28 mouse cellular contexts compared by ENCODE assay signal in the genomic region with DNA sequence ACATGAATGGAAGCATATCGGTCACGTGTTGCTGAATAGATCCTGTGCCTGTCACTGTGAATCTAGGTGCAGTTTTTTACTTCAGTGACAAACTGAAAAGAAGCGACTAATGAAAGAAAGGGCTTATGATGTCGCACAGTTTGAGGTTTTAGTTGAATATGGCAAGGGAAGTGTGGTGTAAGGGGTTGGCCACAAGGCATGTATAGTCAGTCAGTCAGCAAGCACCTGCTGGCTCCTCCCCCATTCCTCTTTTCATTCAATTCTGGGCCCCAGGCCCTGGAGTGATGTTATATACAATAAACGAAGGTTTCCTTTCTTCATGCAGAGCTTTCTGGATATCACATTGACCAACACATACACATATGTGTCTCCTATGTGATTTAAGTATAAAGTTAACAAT.
DNase-seq lines count a peak whose midpoint lies in the region; ATAC-seq lines count a peak whose summit lies in the region.
"Had no signal": no experiment of that assay in that cellular context is flagged by ENCODE, and none has a peak within 500 bp of the region (broad histone marks: within the 10 kb centered on the region; RNA-seq: fewer than 3 reads in every experiment).

No protein-coding gene starts in this region.

- DNase-seq in midbrain, embryonic 11.5 days (ENCODE audit: low spot score, missing footprints), result peak; percentile 51
- no peak for DNase-seq in heart, embryonic 10.5 days (ENCODE audit: low spot score)
- DNase-seq: adrenal gland, adult 8-10 months; adrenal gland, postnatal 14 days; adrenal gland, postnatal 36 days; cerebellum, adult 11 months; cerebellum, adult 18-20 months; cerebellum, adult 8-10 months; cerebellum, adult 9-11 months; cerebellum, postnatal 14 days; cerebellum, postnatal 36 days; embryo, embryonic 11 days had no signal

- H3K9me3 ChIP-seq in midbrain, embryonic 11.5 days (ENCODE audit: control insufficient read depth, low read length), result no peaks in the 10 kb centered on the region
- H3K9me3 ChIP-seq in midbrain, embryonic 15.5 days, result no peaks in the 10 kb centered on the region
- H3K9me3 ChIP-seq in intestine, embryonic 15.5 days, result no peaks in the 10 kb centered on the region
- H3K9me3 ChIP-seq in heart, embryonic 10.5 days, result no peaks in the 10 kb centered on the region
- H3K9me3 ChIP-seq: embryonic facial prominence, embryonic 13.5 days; embryonic facial prominence, embryonic 15.5 days; forebrain, embryonic 10.5 days; forebrain, embryonic 12.5 days; G1E had no signal

- H3K4me3 ChIP-seq in midbrain, embryonic 11.5 days (ENCODE audit: low read depth, low read length), result no peak overlapping the region
- H3K4me3 ChIP-seq in midbrain, embryonic 15.5 days, result no peak overlapping the region
- no peak overlapping the region for H3K4me3 ChIP-seq in intestine, embryonic 15.5 days (replicated peaks)
- H3K4me3 ChIP-seq in heart, embryonic 10.5 days, result no peak overlapping the region
- H3K4me3 ChIP-seq: embryonic facial prominence, embryonic 13.5 days; embryonic facial prominence, embryonic 15.5 days; erythroblast, embryonic 14.5 days; forebrain, embryonic 10.5 days; forebrain, embryonic 12.5 days had no signal

- H3K4me1 ChIP-seq in midbrain, embryonic 11.5 days (ENCODE audit: control insufficient read depth, insufficient read depth, low read length), result no peaks in the 10 kb centered on the region
- no peaks in the 10 kb centered on the region for H3K4me1 ChIP-seq in midbrain, embryonic 15.5 days
- H3K4me1 ChIP-seq in intestine, embryonic 15.5 days (replicated peaks), result no peaks in the 10 kb centered on the region
- no peaks in the 10 kb centered on the region for H3K4me1 ChIP-seq in heart, embryonic 10.5 days
- H3K4me1 ChIP-seq: embryonic facial prominence, embryonic 13.5 days; embryonic facial prominence, embryonic 15.5 days; forebrain, embryonic 10.5 days; forebrain, embryonic 12.5 days had no signal

- no peak overlapping the region for H3K9ac ChIP-seq in midbrain, embryonic 11.5 days (ENCODE audit: low read length)
- H3K9ac ChIP-seq in midbrain, embryonic 15.5 days, result no peak overlapping the region
- no peak overlapping the region for H3K9ac ChIP-seq in intestine, embryonic 15.5 days
- H3K9ac ChIP-seq: embryonic facial prominence, embryonic 13.5 days; embryonic facial prominence, embryonic 15.5 days; forebrain, embryonic 12.5 days had no signal

- H3K36me3 ChIP-seq in midbrain, embryonic 11.5 days (ENCODE audit: control insufficient read depth, insufficient read depth, low read length), result no peaks in the 10 kb centered on the region
- no peaks in the 10 kb centered on the region for H3K36me3 ChIP-seq in midbrain, embryonic 15.5 days (replicated peaks)
- no peaks in the 10 kb centered on the region for H3K36me3 ChIP-seq in intestine, embryonic 15.5 days
- no peaks in the 10 kb centered on the region for H3K36me3 ChIP-seq in heart, embryonic 10.5 days
- H3K36me3 ChIP-seq: embryonic facial prominence, embryonic 13.5 days; embryonic facial prominence, embryonic 15.5 days; forebrain, embryonic 10.5 days; forebrain, embryonic 12.5 days; G1E had no signal

- ATAC-seq in midbrain, embryonic 11.5 days (ENCODE audit: low FRiP score), result no peak
- no peak for ATAC-seq in midbrain, embryonic 15.5 days (replicated peaks)
- ATAC-seq in granulocyte monocyte progenitor cell, adult 5-6 weeks (replicated peaks; ENCODE audit: poor library complexity, severe bottlenecking), result peak; percentile 54
- peak; percentile 47 for ATAC-seq in megakaryocyte, adult 5-6 weeks (ENCODE audit: poor library complexity, severe bottlenecking)
- no peak for ATAC-seq in intestine, embryonic 15.5 days
- ATAC-seq: activated CD4-positive, CD25-positive, alpha-beta regulatory T cell, adult 4 months; CD4-positive, CD25-positive, alpha-beta regulatory T cell, adult 4 months; forebrain, embryonic 14.5 days; forebrain, embryonic 16.5 days; Patski had no signal

- no peak overlapping the region for H3K27ac ChIP-seq in midbrain, embryonic 11.5 days (ENCODE audit: low read depth, low read length)
- no peak overlapping the region for H3K27ac ChIP-seq in midbrain, embryonic 15.5 days
- H3K27ac ChIP-seq in intestine, embryonic 15.5 days, result no peak overlapping the region
- H3K27ac ChIP-seq in heart, embryonic 10.5 days, result no peak overlapping the region
- H3K27ac ChIP-seq: embryonic facial prominence, embryonic 13.5 days; embryonic facial prominence, embryonic 15.5 days; forebrain, embryonic 10.5 days; forebrain, embryonic 12.5 days had no signal

- H3K4me2 ChIP-seq in midbrain, embryonic 11.5 days, result no peak overlapping the region
- no peak overlapping the region for H3K4me2 ChIP-seq in midbrain, embryonic 15.5 days
- H3K4me2 ChIP-seq in intestine, embryonic 15.5 days (replicated peaks), result no peak overlapping the region
- H3K4me2 ChIP-seq: embryonic facial prominence, embryonic 13.5 days; embryonic facial prominence, embryonic 15.5 days; forebrain, embryonic 12.5 days had no signal

- WGBS in midbrain, embryonic 11.5 days, result 82% methylated on average over 5 of the region's 5 CpGs
- 84% methylated on average over 5 of the region's 5 CpGs for WGBS in midbrain, embryonic 15.5 days
- WGBS in intestine, embryonic 15.5 days, result 80% methylated on average over 5 of the region's 5 CpGs
- WGBS in heart, embryonic 10.5 days, result 74% methylated on average over 5 of the region's 5 CpGs

- H3K27me3 ChIP-seq in midbrain, embryonic 11.5 days (ENCODE audit: control insufficient read depth, insufficient read depth, low read length), result no peaks in the 10 kb centered on the region
- no peaks in the 10 kb centered on the region for H3K27me3 ChIP-seq in midbrain, embryonic 15.5 days (replicated peaks)
- no peaks in the 10 kb centered on the region for H3K27me3 ChIP-seq in intestine, embryonic 15.5 days (replicated peaks)
- no peaks in the 10 kb centered on the region for H3K27me3 ChIP-seq in heart, embryonic 10.5 days (ENCODE audit: insufficient read depth, poor library complexity, severe bottlenecking)
- H3K27me3 ChIP-seq: CH12.LX; embryonic facial prominence, embryonic 13.5 days; embryonic facial prominence, embryonic 15.5 days; forebrain, embryonic 12.5 days had no signal

Comparison
In these comparisons a context has a peak if more than half of its experiments do, and no peak if none do; other contexts are left out.
1. ATAC-seq: peak in granulocyte monocyte progenitor cell, adult 5-6 weeks (single experiment) and megakaryocyte, adult 5-6 weeks (single experiment); none in midbrain, embryonic 11.5 days (single experiment), midbrain, embryonic 15.5 days (single experiment) and intestine, embryonic 15.5 days (single experiment).